Mouse (Mus musculus): ENCODE results near the gene Snx25. TPM values are rescaled to one million over a fixed set of nuclear protein-coding genes. Genes with fewer than 3 reads are reported as not detected.
"Not testable (repeated sequence)": the region's sequence is repeated elsewhere in the genome, so short reads cannot be mapped to it uniquely, and the experiment has no call there.

The Snx25 gene
- polyA plus RNA-seq, 1 experiment from 2014 or later: 10.9 TPM

DNA sequence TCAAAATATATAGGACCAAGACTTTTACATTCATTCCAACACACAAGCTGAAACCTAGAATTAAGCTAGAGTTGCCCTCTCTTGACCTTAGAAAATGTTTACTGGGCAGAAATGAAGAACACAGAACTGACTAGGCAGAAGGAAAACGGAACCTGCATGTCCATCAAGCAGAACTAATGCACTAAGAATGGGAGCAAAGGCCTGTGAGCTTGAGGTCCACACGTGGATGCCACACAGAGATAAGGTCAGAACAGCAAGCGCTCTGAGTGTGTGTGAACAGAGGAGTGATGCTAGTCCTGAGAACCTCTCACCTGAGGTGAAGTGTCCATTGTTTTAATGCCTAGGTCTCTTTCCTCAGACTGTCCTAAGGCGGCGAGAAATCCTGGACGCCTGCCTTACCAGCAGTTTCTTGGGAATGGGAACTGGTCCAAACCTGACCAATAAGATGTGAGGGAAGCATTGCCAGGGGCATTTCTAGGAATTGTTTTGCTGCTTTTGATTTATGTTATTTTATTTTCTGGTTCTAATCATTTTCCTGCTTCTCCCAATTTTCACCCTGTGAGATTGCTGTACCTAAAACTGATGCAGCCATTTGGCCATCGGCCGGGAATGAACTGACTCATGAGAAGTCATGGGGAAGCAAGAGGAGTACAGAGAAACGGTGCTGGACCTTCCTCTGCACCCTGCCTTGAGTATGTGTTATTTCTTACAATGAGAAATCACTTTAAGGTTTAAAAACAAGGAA is 11.4 kb downstream of the Snx25 start:
- no peak overlapping the region for H3K27ac ChIP-seq (ENCODE audit: low read depth, low read length)
- H3K4me2 ChIP-seq (ENCODE audit: low read length): no peak overlapping the region
- ATAC-seq: no peak
- H3K4me1 ChIP-seq (ENCODE audit: control insufficient read depth, insufficient read depth, low read depth, low read length): peaks cover 9% of the 10 kb centered on the region; the same call in 1 of the 2 replicates
- H3K9me3 ChIP-seq (ENCODE audit: control insufficient read depth, low read length): no peaks in the 10 kb centered on the region
- no peak overlapping the region for H3K4me3 ChIP-seq (ENCODE audit: low read length)
- 77% methylated on average over 9 of the region's 9 CpGs for WGBS
- no peaks in the 10 kb centered on the region for H3K27me3 ChIP-seq (replicated peaks; ENCODE audit: control insufficient read depth, insufficient read depth, low read length)
- H3K36me3 ChIP-seq (ENCODE audit: control insufficient read depth, insufficient read depth, low read length): no peaks in the 10 kb centered on the region
- H3K9ac ChIP-seq (ENCODE audit: low read depth, low read length): no peak overlapping the region

DNA sequence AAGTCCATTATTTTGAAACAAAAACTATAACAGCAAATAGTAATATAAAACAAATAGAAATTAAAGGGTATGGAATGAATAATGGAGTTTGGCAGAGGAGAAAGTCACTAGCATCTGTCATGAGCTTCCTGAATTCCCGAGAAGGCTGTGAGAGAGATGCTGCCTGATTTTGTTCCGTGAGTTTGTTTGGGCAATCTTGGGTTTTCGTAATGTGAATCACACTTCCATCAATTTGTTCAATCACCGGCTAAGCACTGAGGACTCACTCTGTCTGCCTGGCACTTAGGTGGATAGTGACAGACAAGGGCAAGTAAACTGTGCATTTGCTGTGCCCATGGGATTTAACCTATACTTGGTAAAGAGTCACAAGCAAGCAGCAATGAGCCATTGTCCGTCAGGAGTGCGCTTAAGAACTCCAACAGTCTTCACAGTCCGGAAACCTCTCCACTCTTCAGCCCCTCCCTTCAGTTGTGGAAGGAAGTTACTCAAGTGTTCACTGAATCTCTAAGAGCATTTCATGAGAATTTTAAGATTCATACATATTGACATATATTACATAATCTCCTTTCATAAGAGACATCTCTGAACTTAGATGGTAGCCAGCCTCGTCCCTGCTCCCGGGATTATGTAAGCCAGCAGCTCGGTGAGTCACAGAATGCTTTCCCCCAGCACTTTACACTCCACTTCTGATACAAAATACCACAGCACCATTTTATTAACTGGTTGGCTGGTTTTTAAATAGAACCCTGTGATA is 13.9 kb downstream of the Snx25 start:
- no peak overlapping the region for H3K4me3 ChIP-seq (ENCODE audit: low read length)
- no peaks in the 10 kb centered on the region for H3K9me3 ChIP-seq (ENCODE audit: control insufficient read depth, low read length)
- H3K9ac ChIP-seq (ENCODE audit: low read depth, low read length): no peak overlapping the region
- H3K36me3 ChIP-seq (ENCODE audit: control insufficient read depth, insufficient read depth, low read length): peaks cover 3% of the 10 kb centered on the region; the same call in 1 of the 2 replicates
- WGBS: 81% methylated on average over 10 of the region's 10 CpGs
- H3K27ac ChIP-seq (ENCODE audit: low read depth, low read length): no peak overlapping the region
- ATAC-seq: no peak
- H3K27me3 ChIP-seq (replicated peaks; ENCODE audit: control insufficient read depth, insufficient read depth, low read length): no peaks in the 10 kb centered on the region
- no peak overlapping the region for H3K4me2 ChIP-seq (ENCODE audit: low read length)
- H3K4me1 ChIP-seq (ENCODE audit: control insufficient read depth, insufficient read depth, low read depth, low read length): no peaks in the 10 kb centered on the region

DNA sequence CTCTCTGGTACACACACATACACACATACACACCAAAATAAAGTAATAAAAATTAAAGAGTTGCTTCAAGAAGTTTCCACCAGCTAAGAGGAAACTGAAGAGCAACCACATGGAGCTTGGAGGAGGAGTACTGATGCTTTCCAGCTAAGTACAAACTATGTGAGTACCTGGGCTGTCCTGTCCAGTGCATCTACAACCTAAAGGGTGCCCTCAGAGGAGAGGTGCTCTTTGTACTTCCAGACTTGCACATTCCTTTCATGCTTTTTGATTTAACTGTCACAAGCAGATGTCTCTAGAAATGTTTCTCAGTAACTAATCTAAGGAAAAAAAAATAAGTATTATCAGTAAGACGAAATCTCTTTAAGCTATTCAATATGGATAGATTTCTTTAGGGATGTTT is 14.6 kb downstream of the Snx25 start:
- no peak overlapping the region for H3K4me2 ChIP-seq (ENCODE audit: low read length)
- H3K4me1 ChIP-seq (ENCODE audit: control insufficient read depth, insufficient read depth, low read depth, low read length): no peaks in the 10 kb centered on the region
- WGBS: 93% methylated on average over 1 of the region's 1 CpGs
- no peaks in the 10 kb centered on the region for H3K27me3 ChIP-seq (replicated peaks; ENCODE audit: control insufficient read depth, insufficient read depth, low read length)
- no peak for ATAC-seq
- H3K27ac ChIP-seq (ENCODE audit: low read depth, low read length): no peak overlapping the region
- no peak overlapping the region for H3K9ac ChIP-seq (ENCODE audit: low read depth, low read length)
- no peaks in the 10 kb centered on the region for H3K9me3 ChIP-seq (ENCODE audit: control insufficient read depth, low read length)
- no peak overlapping the region for H3K4me3 ChIP-seq (ENCODE audit: low read length)
- H3K36me3 ChIP-seq (ENCODE audit: control insufficient read depth, insufficient read depth, low read length): peaks cover 3% of the 10 kb centered on the region; the same call in 1 of the 2 replicates

DNA sequence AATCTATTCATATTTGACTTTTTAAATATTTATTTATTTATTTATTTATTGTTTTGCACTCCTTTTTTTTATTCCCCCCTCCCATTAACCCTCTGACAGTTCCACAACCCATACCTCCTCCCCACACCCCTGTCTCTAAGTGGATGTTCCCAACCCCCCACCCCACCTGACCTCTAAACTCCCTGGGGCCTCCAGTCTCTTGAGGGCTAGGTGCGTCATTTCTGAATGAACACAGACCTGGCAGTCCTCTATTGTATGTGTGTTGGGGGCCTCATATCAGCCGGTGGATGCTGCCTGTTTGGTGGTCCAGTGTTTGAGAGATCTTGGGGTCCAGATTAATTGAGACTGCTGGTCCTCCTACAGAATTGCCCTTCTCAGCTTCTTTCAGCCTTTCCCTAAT is 16.4 kb downstream of the Snx25 start:
- not testable (repeated sequence) for H3K9me3 ChIP-seq (ENCODE audit: control insufficient read depth, low read length); H3K36me3 ChIP-seq (ENCODE audit: control insufficient read depth, insufficient read depth, low read length); H3K27ac ChIP-seq (ENCODE audit: low read depth, low read length); H3K4me2 ChIP-seq (ENCODE audit: low read length); H3K4me1 ChIP-seq (ENCODE audit: control insufficient read depth, insufficient read depth, low read depth, low read length); H3K27me3 ChIP-seq (replicated peaks; ENCODE audit: control insufficient read depth, insufficient read depth, low read length); H3K4me3 ChIP-seq (ENCODE audit: low read length); ATAC-seq; H3K9ac ChIP-seq (ENCODE audit: low read depth, low read length)
- WGBS: 98% methylated on average over 2 of the region's 2 CpGs

DNA sequence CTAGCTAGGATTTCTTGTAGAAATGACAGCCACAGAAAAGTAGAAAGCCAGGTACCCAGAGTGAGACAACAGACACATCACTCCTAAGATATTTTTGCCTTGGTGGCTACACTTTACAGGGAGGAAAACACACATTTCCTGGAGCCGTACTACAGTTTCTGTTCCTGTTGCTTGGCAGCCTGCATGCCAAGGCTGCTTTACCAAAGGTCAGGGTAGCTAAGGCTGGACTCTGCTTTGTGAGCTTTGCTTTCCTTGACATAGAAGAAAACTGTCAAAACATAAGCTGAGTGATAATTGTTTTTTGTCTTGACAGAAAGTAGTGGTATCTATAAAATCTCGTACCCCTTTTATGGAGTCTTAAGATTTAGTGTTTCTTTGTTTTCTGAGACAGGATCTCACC is 21.5 kb downstream of the Snx25 start:
- H3K4me2 ChIP-seq (ENCODE audit: low read length): no peak overlapping the region
- no peaks in the 10 kb centered on the region for H3K27me3 ChIP-seq (replicated peaks; ENCODE audit: control insufficient read depth, insufficient read depth, low read length)
- ATAC-seq: no peak
- WGBS: 83% methylated on average over 2 of the region's 2 CpGs
- peaks cover 3% of the 10 kb centered on the region; the same call in 1 of the 2 replicates for H3K36me3 ChIP-seq (ENCODE audit: control insufficient read depth, insufficient read depth, low read length)
- no peaks in the 10 kb centered on the region for H3K9me3 ChIP-seq (ENCODE audit: control insufficient read depth, low read length)
- no peak overlapping the region for H3K27ac ChIP-seq (ENCODE audit: low read depth, low read length)
- H3K9ac ChIP-seq (ENCODE audit: low read depth, low read length): no peak overlapping the region
- H3K4me3 ChIP-seq (ENCODE audit: low read length): no peak overlapping the region
- no peaks in the 10 kb centered on the region for H3K4me1 ChIP-seq (ENCODE audit: control insufficient read depth, insufficient read depth, low read depth, low read length)

DNA sequence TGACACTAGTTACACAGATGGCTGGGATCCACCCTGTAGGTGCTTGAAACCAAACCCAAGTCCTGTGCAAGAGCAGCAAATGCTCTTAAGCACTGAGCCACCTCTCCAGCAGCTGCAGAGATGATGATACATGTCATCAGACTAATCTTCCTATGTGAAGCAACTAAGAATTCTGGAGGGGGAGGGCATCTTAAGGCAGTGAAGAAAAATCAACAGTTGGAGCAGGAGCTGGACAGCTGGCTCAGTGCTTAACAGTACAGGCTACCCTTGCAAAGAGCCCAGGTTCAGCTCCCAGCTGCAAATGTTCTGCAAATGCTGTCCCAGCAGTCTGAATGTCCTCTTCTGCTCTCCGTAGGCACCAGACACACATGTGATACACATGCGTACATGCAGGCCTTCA is 29.5 kb downstream of the Snx25 start:
- H3K9ac ChIP-seq (ENCODE audit: low read depth, low read length): no peak overlapping the region
- 93% methylated on average over 2 of the region's 2 CpGs for WGBS

DNA sequence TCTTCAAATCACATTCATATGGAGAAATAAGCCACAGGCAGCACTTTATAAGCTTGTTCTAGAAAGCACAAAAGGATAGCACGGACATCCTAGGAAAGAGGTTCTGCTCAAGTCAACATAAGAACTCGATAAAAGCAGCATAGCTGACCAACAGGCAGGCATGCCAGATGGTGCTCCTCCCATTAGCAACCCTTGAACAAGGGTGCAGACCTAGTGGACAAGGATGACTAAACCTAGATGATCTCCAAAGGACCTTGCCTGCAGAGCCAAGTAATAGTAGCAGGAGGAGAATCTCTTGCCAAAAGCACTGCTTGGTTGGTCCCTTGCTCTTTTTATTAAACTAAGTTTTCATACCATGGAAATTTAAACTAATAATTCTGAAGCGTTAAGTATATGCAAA is 32.8 kb downstream of the Snx25 start:
- Histone ChIP-seq H3K9me3 (ENCODE audit: control insufficient read depth, low read length) (no peaks in the 10 kb centered on the region), H3K4me2 (ENCODE audit: low read length) (no peak overlapping the region), H3K27me3 (replicated peaks; ENCODE audit: control insufficient read depth, insufficient read depth, low read length) (no peaks in the 10 kb centered on the region), H3K4me1 (ENCODE audit: control insufficient read depth, insufficient read depth, low read depth, low read length) (no peaks in the 10 kb centered on the region), H3K4me3 (ENCODE audit: low read length) (no peak overlapping the region), H3K36me3 (ENCODE audit: control insufficient read depth, insufficient read depth, low read length) (no peaks in the 10 kb centered on the region; the same call in 1 of the 2 replicates), H3K9ac (ENCODE audit: low read depth, low read length) (no peak overlapping the region), H3K27ac (ENCODE audit: low read depth, low read length) (no peak overlapping the region)
- 97% methylated on average over 3 of the region's 3 CpGs for WGBS
- ATAC-seq: no peak

More for the DNA sequence above, 29.5 kb downstream of the Snx25 start:
- no peaks in the 10 kb centered on the region for H3K9me3 ChIP-seq (ENCODE audit: control insufficient read depth, low read length)
- no peak overlapping the region for H3K27ac ChIP-seq (ENCODE audit: low read depth, low read length)
- H3K27me3 ChIP-seq (replicated peaks; ENCODE audit: control insufficient read depth, insufficient read depth, low read length): no peaks in the 10 kb centered on the region
- H3K36me3 ChIP-seq (ENCODE audit: control insufficient read depth, insufficient read depth, low read length): no peaks in the 10 kb centered on the region
- H3K4me2 ChIP-seq (ENCODE audit: low read length): no peak overlapping the region
- H3K4me1 ChIP-seq (ENCODE audit: control insufficient read depth, insufficient read depth, low read depth, low read length): no peaks in the 10 kb centered on the region
- H3K4me3 ChIP-seq (ENCODE audit: low read length): no peak overlapping the region
- no peak for ATAC-seq

DNA sequence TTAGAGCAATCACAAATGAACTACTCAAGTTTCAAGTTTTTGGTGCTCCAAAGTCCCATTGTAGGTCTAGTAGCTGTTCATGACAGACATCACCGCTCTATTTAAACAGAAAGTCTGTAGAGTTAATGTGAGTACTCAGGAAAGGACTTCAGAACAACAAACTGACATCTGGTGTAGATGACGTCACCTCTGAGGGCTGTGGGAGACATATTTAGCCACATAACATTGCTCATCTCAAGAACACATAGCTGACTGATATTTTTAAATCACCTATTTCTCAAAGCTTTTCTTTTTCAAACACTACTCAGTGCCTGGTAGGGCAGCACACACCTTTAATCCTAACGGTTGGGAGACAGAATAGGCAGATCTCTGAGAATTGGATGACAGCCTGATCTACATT is 34.8 kb downstream of the Snx25 start:
- Histone ChIP-seq H3K9ac (ENCODE audit: low read depth, low read length) (no peak overlapping the region), H3K27ac (ENCODE audit: low read depth, low read length) (no peak overlapping the region), H3K4me1 (ENCODE audit: control insufficient read depth, insufficient read depth, low read depth, low read length) (no peaks in the 10 kb centered on the region), H3K9me3 (ENCODE audit: control insufficient read depth, low read length) (no peaks in the 10 kb centered on the region), H3K27me3 (replicated peaks; ENCODE audit: control insufficient read depth, insufficient read depth, low read length) (no peaks in the 10 kb centered on the region), H3K4me3 (ENCODE audit: low read length) (no peak overlapping the region), H3K4me2 (ENCODE audit: low read length) (no peak overlapping the region), H3K36me3 (ENCODE audit: control insufficient read depth, insufficient read depth, low read length) (no peaks in the 10 kb centered on the region; the same call in 1 of the 2 replicates)
- WGBS: 90% methylated on average over 3 of the region's 3 CpGs
- no peak for ATAC-seq

DNA sequence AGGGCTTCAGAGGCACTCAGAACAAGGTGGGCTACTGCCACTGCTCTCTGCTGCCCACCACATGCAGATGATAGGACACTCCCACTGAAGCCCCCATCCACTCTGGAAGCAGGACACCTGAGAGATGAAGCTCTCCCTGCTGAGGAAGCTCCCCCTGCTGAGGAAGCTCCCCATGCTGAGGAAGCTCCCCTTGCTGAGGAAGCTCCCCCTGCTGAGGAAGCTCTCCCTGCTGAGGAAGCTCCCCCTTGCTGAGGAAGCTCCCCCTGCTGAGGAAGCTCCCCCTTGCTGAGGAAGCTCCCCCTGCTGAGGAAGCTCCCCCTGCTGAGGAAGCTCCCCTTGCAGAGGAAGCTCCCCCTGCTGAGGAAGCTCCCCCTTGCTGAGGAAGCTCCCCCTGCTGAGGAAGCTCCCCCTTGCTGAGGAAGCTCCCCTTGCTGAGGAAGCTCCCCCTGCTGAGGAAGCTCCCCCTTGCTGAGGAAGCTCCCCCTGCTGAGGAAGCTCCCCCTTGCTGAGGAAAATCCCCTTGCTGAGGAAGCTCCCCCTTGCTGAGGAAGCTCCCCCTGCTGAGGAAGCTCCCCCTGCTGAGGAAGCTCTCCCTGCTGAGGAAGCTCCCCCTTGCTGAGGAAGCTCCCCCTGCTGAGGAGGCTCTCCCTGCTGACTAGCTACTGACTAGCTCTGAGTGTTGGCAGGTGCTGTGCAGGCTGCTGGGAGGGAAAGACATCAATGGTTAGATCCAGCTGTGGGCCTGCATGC is 38.4 kb downstream of the Snx25 start:
- H3K27ac ChIP-seq (ENCODE audit: low read depth, low read length); H3K9ac ChIP-seq (ENCODE audit: low read depth, low read length); ATAC-seq; H3K9me3 ChIP-seq (ENCODE audit: control insufficient read depth, low read length); H3K27me3 ChIP-seq (replicated peaks; ENCODE audit: control insufficient read depth, insufficient read depth, low read length); H3K36me3 ChIP-seq (ENCODE audit: control insufficient read depth, insufficient read depth, low read length); H3K4me2 ChIP-seq (ENCODE audit: low read length); H3K4me1 ChIP-seq (ENCODE audit: control insufficient read depth, insufficient read depth, low read depth, low read length); H3K4me3 ChIP-seq (ENCODE audit: low read length): not testable (repeated sequence)

All from hindbrain, embryonic 16.5 days (tissue).